Mouse (Mus musculus): ENCODE data around the gene Ank.

Gene Ank

DNA sequence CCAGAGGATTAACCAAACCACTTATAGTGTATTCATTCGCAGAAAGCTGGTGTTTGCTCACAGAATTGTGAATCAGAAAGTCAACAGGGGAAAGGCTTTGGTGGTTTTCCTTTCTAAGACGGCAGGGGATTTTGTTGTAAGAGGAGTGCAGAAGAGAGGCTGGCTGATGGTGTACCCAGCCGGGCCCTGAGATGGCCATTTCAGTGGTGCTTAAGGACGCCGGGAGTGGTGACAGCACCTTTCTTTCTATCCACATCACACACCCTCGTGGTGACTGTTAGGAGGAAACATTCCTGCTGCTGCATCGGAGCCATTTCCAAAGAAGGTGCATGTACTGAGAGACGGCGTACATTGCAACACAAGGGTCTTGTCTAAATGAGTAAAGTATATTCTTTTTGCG is 78.7 kb downstream of the Ank start:
- DNase-seq: no peak

DNA sequence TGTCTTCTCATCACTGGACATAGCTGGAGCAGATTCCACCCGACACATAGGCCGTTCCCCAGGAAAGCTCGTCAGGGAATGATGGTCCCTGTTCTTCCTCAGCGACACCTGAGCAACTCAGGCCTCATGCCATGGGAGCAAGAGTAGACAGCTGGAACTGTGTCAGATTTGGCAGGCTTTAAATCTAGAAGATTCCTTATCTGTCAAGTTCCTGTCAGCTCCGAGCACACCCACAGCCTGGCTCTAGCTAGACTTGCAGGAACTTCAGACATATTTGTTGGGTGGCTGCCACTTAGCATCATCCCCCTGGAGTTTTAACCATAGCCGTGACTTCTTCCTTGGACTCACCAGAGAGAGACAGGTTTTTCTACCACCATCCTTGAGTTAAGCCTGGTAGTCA is 81.6 kb downstream of the Ank start:
- DNase-seq: no peak

DNA sequence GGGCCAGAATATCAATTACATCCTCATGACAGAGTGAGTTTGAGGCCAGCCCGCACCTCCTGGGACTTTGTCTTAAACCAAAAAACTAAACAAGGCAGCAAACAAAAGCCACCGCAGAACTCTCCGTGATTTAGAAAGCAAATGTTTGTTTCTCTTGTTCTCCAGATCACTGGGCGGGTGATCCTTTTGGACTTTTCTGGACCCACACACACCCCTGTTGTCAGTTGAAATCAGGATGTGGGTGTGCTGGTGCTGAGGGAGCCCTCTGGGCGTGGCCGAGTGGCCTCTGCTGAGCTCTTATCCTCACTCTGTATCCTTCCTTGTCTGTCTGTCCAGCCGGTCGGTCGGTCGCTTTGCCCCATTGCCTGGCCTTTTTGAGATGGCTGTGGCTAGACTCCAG is 82.6 kb downstream of the Ank start:
- DNase-seq: no peak

DNA sequence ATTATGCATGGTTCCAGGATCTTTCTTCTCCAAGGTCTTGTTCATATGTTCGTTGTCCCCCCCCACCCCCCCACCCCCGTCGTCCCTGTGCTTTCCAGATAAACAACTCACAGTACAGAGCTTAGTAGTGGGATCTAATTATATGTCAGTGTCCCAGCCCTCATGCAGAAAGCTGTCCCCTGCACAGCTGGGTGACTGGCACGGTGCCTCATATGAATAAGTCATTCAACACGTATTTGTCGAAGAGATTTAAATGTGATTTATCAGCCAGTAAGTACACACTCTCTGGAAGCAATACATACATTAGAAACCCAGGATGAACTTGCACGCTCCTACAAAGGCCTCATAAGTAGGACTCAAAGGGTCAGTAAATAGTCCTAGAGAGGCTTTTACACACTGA is 83.4 kb downstream of the Ank start:
- DNase-seq: no peak

DNA sequence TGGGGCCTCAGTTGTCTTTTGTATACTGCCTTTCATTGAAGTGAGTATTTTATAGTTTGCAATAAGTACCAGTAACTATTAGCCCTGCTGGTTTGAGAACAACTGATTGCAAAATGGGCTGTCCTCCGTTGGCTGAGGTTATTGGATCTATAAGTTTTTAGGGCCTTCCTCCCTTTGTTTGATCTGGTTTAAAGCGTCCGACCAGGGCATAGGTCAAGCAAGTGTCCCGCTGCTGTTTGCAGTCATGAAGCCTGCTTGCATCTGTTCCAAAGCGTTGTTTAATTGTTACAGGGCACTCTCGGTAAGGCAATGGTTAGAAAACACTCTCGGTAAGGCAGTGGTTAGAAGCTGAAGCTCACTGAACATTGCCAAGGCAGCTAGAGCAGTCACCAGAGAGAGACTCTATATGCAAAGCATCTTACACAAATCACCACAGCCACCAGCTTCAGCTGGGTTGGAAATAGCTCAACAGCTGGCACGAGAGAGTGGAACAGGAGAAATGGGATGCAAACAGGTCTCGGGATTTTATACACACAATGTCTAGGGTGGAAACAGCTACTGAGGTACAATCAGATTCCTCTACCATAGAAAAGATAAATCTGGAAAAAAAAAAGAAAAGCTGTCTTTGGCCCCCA is 84.0 kb downstream of the Ank start:
- no peak for DNase-seq

DNA sequence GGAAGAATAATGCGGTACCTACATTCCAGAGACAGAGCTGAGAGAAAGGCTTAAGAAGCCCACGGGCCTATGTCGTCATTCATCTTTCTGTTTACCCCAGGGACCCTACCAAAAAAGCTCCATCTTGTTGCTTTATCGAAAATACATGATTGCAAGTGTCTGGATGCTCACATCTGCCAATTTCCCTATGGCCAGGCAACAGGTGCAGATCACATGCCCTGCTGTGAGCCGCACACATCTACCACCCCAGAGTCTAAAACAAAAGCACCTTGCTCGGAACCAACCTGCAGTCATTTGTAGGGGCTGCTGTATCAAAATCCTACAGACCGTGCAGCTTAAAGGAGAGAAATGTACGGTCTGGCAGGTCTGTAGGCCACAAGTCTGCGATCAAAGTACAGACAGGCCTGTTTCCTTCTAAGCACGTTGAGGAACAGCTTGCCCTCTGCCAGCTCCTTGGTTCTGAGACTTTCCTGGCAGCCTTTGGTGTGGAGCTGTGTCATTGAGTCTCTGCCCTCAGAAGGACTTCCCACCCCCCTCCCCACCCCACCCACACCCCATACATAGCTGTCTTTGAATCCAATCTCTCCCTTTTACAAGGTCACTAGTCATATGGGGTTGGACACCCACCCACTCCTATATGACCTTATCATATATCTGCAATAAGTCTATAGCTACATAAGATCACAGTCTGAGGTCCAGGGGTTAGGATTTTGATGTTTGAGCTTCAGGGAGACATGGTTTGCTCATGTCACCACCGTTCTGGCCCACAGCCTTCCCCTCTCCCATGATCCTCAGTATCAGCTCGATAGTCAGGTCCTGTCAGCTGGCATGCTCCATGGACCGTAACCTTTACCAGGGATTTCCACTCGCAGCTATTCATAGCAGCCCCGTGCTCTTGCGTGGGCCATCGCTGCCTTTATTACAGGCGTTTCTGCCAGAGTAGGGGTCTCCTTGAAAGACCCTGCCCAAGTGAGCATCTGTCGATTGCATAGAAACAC is 84.9 kb downstream of the Ank start:
- no peak for DNase-seq

DNA sequence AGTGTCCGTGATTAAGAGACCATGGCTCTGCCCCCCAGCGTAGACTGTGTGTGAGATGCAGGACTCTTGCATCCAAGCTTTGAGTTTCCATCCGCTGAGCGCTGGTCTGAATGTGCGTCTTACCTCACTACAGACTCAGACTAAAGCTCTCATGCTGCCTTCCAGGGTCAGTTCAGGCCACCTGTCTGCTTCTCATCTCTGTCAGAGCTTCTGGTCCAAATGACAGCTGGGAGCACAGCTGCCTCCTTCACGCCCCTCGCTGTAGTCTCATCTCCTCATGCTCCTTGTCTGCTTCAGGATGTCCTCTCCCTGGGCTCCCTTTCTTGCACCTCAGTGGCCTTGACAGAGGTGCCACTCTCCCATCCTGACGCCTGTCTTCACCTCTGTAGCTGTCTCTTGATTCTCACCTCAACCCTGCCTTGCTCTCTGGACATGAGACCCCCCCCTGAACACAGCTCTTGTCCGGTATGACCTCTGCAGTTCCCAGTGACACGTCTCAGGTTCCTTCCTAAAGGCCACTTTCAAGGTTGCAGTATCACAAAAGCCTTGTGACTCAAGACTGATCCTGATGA is 85.7 kb downstream of the Ank start:
- DNase-seq: no peak

DNA sequence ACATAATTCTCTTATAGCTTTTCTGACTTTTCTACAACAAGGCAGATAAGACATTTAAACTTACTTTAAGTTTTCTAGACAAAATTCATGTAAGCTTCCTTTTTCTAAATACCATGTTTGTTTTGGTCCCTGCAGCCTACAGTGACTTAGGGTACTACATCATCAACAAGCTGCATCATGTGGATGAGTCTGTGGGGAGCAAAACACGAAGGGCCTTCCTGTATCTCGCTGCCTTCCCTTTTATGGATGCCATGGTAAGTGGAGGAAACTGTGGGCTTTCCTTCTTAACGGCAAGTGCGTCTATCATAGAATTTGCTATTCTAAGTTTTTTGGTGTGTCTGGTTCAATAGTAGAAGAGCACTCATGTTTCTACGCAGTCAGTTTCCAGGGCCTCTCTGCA is 87.1 kb downstream of the Ank start:
- DNase-seq: no peak

DNA sequence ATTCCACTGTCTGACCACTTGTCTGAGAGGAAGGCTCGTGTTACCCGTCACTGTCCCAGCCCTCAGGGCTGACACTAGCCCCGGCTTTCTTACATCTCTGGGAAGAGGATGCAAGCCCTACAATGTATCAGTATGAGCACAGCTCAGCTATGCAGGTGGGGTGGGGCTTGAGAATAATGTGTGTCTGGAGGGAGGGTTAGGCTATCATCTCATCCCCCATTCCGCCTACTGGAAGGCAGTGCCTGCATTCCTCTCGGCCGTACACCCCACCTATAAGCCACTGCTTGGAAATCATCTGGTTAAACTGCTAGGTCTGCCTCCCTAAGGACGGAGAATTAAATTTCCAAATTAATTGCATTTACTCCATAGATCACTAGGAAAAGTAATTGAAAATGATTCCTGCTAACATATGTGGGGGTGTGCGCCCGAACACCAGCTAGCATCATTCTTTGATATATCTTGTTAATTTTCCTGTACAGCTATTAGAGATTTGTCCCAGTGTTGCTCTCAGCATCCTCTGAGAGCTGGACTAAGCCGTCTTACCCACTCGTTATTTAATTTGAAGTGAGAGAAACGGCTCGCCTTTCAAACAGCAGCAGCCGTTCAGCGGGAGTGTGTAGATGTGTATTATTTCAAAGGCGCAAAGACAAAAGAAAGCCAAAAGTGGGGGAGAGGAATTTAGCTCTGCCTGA is 92.1 kb downstream of the Ank start:
- DNase-seq: no peak

DNA sequence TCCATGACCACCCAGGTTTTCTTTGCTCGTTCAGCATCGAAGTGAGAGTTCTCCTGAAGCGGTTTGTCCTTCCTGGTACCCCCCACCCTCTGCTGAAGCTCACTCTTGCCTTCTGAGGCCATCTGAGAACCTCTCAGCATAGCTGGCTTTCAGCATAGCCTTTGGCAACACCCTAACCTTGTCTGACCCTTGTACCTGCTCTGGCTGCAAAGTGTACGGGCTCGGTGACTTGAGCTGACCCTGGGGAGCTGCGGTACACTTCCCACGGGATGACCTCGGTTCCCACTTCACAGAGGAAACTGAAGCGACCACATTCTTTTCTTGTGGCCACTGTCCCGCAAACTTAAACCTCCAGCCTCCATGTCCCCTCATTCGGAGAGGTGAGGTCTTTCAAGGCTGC is 93.8 kb downstream of the Ank start:
- no peak for DNase-seq

DNA sequence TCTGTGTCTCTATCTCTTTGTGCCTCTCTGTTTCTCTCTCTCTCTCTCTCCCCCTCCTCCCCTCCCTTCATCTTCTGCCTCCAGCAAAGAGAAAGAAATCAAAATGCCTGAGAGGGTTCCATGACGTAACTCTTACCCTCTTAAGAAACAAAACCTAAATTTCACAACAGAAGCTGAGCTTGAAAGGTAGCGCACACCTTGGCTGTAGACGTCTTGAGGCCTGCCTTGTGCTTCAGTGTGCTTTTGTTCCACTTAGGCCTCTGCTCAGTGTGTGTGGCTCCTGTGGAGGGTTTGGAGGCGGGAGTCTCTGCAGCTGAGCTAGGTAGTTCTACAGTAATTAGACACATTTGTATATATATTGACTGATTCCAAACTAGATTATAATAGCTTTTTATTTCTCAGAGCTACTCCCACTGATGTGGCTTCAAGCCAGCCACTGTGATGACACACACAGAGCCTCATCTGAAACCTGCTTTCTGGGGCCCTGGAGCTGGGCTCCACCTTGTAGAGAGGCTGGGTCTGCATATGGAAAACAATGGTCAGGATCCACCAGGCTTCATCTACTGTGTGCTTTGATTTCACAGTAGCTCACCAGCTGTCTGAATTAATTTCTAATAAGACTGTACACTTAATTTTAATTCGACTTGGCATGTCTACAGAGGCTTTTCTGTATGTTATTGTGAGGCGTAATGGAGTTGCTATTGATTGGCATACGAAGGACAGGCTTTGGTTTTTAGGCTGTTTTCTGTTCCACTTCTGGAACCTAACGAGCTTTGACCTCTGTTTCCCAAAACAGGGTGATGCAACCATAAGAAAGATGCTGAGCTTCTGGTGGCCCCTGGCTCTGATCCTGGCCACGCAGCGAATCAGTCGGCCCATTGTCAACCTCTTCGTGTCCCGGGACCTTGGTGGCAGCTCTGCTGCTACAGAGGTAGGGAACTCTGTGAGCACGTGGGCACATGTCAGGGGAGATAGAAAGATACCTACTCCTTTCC is 97.9 kb downstream of the Ank start:
- no peak for DNase-seq

DNA sequence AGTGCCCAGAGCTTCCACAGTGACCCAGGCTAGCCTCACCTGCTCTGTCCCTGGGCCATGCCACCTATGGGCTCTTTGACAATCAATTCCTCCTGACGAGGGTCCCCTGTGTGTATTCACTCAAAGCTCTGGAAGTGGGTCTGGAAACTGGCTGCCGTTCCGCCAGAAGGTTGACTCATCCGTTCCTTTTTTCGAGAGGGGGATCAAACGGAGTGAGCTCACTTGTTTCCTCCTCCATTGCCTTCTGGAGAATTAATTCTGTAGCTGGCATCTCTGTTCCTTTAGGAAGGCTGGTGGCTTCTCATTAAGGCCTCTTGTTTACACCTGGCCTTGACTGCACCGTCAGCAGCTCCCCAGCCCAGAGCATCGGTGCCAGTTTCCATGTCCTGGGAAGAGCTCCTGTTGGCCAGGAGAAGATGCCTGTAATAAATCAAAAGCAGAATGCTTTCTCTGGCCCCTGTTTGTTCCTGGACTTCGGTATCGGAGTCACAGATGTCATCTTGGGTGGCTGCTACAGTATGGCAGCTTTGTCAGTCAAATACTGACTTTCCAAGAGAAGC is 99.2 kb downstream of the Ank start:
- no peak for DNase-seq

DNA sequence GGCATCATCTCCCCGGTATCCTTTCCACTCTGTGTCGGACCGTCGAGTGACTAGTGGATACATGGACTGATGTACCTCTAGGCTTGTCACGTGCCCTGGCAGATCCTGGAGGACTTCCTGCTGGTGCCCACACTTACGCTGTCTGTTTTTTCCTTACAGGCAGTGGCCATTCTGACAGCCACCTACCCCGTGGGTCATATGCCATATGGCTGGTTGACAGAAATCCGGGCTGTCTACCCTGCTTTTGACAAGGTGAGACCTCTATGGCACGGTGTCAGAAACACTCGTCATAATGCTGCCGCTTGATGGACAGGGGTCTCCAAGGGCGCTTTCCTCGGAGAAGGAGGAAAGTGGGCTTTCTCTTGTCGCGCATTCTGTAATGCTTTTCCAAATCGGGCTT is 100.9 kb downstream of the Ank start:
- no peak for DNase-seq

DNA sequence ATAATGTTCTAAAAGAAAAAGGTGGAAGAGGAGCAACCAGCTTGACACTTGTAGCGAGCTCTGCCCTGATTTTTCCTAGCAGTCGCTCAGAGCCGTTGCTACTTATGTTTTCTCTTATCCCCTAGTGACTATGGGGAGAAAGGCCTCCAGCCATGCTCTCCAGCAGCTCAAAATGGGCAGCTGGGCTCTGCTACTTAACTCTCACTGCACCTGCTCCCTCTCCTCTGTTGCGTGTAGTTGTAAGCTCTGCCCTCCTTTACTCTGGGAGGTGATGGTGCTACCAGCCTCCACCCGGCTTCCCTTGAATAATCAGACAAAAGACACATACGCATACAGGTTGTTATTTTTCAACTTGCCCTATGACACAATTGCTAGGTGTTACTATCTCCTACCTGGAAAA is 101.9 kb downstream of the Ank start:
- DNase-seq: no peak

DNA sequence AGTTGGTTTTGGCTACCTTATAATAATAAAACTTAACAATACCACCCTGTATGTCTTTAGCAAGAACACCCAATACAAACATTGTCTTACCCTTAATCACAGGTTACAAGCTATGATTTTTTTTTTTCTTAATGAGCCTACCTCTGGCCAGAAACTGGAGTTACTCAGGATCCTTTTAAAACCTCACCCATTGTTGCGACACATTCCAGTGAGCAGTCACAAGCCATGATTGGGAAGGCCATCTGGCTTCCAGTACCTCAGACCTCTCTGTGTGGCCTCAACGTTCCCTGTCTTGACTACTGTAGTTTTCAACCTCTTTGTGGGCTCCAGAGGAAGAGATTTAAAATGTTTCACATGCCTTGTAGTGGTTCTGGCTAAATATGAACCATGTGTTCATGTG is 103.4 kb downstream of the Ank start:
- no peak for DNase-seq

DNA sequence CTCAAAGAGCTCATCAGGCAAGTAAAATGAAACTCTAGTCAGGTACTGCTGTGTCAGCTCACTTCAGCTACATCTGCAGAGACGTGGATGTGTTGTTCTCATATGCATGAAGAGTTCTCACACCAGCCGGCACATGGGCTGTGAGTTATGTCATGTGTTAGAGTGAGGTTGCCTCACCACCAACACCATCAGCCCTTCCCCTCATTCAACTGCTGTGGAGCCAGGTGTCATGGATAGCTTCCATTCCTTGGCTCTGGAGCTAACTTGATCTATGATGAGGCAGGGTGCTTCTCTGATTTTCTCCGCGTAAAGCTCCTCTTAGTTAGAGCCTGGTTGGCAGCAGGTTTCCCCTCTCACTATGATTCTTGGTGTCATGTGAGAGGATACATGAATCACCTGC is 103.9 kb downstream of the Ank start:
- no peak for DNase-seq

DNA sequence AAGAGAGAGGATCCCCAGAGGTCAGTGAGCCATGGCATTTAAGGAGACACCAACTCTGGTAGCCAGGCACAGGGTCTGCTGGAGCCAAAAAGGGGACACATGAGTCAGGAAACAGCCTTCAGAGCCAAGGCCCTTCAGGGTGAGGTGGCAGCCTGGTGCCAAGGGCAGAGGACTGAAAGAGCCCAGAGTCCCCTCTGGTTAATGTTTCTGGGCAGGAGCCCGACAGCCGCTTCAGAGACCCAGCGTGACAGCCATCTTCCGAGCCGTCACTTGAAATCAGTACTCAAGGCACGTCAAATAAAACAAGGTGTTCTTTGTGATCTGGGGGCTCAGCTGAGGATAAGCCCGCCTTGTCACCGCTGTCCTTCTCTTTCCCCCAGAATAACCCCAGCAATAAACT is 104.7 kb downstream of the Ank start:
- no peak for DNase-seq

DNA sequence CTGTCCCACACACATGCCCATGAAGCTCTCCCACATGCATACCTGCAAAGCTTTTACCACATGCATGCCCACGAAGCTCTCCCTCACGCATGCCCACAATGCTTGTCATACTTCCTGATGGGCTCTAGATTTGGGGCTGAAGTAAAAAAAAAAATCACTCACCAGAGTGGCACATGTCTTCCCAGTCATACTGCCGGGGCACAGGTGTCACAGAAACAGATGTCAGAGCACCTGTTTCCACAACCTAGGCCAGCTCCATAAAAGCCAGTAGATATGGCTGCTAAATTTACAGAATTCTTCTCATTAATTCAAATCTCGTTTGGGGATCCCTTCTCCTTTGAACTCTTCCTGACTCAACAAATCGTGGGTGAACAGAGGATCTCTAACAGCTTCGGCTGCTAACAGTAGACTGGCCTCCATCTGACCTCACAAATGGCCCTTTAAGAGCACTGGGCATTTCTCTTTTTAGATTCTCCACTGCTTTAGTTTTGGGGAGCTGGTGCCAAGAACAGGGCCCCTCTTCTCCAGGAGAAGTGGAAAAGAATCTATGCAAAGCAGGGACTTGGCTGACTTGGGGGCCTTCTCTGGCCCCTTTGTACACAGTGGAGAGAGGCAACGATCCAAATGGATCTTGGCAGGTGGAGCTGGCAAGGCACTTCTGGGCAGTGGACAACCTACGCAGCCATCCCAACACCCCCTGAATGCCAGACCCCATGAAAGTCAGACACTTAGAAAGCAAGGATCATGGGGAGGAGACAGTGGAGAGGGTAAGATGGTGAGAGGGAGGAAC is 108.7 kb downstream of the Ank start:
- DNase-seq: no peak

DNA sequence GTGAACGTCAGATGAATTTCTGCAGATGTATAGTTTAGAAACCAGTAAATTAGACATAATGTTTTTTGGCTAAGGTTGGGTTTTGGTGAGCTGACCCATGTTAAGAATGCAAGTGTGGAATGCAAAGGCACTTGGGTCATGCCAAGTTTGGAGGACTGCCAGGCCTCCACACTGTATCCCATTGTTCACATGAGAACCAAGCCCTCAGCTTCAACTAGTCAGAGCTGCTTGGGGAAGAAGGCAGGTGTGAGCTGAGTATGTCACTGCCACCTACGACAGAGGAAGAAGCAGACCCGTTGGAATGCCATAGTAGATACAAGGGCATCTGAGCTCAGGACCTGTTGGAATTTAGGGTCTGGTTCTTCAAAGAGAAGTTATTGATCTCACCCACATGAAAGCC is 109.5 kb downstream of the Ank start:
- DNase-seq: no peak

DNA sequence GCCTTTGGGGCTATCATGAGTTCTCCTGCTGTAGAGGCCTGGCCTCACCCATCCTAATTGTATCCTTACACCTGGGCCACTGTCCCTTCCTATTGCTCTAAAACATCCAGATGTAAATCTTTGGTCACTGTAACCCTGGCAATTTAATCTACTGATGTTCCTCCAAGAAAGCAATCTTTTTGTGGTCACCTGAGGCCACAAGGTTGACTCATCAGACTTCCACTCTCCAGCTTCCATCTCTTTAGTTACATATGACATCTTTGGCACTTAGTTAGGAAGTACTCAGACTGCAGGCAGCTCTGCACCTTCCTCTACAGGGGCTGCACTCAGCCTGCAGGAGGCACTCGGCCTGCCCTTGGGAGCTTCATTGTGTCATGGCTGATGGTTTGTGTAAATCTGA is 110.4 kb downstream of the Ank start:
- DNase-seq: no peak
